16 mouse cellular contexts compared by ENCODE assay signal in genomic region chrX:142605088-142605487, GRCm38 (mm10).
"Had no signal": no experiment of that assay in that cellular context is flagged by ENCODE, and none has a peak within 500 bp of the region (broad histone marks: within the 10 kb centered on the region; RNA-seq: fewer than 3 reads in every experiment).

No protein-coding gene starts in this region.

- H3K9ac ChIP-seq: neural tube, embryonic 13.5 days; neural tube, embryonic 15.5 days; stomach, embryonic 15.5 days had no signal

- H3K9me3 ChIP-seq: neural tube, embryonic 13.5 days; neural tube, embryonic 15.5 days; stomach, embryonic 15.5 days had no signal

- H3K4me3 ChIP-seq: neural tube, embryonic 13.5 days; neural tube, embryonic 15.5 days; stomach, embryonic 15.5 days had no signal

- H3K27ac ChIP-seq: neural tube, embryonic 13.5 days; neural tube, embryonic 15.5 days; stomach, embryonic 15.5 days; stomach, postnatal 0 days had no signal

- H3K27me3 ChIP-seq: stomach, embryonic 15.5 days had no signal

- H3K4me2 ChIP-seq: neural tube, embryonic 13.5 days; neural tube, embryonic 15.5 days; stomach, embryonic 15.5 days had no signal

- H3K4me1 ChIP-seq: neural tube, embryonic 13.5 days; neural tube, embryonic 15.5 days; stomach, embryonic 15.5 days had no signal

- H3K36me3 ChIP-seq: neural tube, embryonic 13.5 days; neural tube, embryonic 15.5 days; stomach, embryonic 15.5 days had no signal

- DNase-seq: retina, postnatal 1 day; right cerebral cortex, adult 18-20 months; right cerebral cortex, postnatal 14 days; right cerebral cortex, postnatal 25 days; right cerebral cortex, postnatal 4 days; spleen, adult 18-20 months; thymus, adult 18-20 months; thymus, adult 2 months; thymus, postnatal 14 days; thymus, postnatal 25 days; thymus, postnatal 36 days; thymus, postnatal 4 days had no signal
